Mouse (Mus musculus) mouse embryonic stem cell (cell line): ENCODE results near the gene Spesp1.

Experiments used
- in situ Hi-C, 2 experiments: fragments of 300-500 bp; cut with MboI; formaldehyde crosslinking; loops; 1 replicate in 1 of 2; 3 replicates in 1 of 2; pipeline ENCODE4 v1.14.3; 2019 to 2020; ENCODE audit warnings: low sequenced_read_pairs in 2 of 2, low pct_unique_long_range_greater_than_20kb in 1 of 2, mixed read lengths in 1 of 2; ENCODE audit not compliant: unreplicated experiment in 1 of 2

Gene Spesp1

GRCm38 (mm10) chr9:62281991-62282390, at the start of gene Spesp1:
Spesp1 (minus strand) TSS chr9:62282208.
- in situ Hi-C loops: loop anchor here in 1 of 2 experiments (10.0 kb wide), 1 partner anchor 273 kb away; no protein-coding TSS in a partner anchor

- in situ Hi-C loops: no loop called here
Measured at GRCm38 (mm10) chr9:62325965-62326364, 44.0 kb upstream of the Spesp1 start.

GRCm38 (mm10) chr9:62323816-62324215, 41.8 kb upstream of the Spesp1 start:
- in situ Hi-C loops: no loop called here

- in situ Hi-C loops: no loop called here
Measured at GRCm38 (mm10) chr9:62318729-62319128, 36.7 kb upstream of the Spesp1 start.

GRCm38 (mm10) chr9:62315556-62315955, 33.5 kb upstream of the Spesp1 start:
- in situ Hi-C loops: no loop called here

DNA sequence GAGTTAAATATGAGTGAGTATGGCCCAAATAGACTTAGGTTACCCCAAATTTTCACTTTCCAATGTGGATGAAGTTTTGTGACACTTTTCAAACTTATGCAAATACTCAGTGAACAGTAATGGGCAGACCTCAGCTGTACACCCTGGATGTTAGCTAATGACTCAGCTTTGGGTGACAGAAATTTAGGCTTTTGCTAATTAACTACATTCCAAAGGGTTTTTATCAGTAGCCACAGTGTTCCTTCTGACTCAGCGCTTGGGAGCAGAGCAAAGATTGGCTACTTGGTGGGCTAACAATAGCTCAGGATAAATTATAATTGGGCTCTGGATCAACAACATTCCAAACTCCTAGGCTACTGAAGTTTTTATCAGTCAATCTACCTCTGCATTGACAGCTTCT, 14.9 kb upstream of the Spesp1 start:
- in situ Hi-C loops: loop anchor here in 1 of 2 experiments (10.0 kb wide), 1 partner anchor 118 kb away; no protein-coding TSS in a partner anchor

DNA sequence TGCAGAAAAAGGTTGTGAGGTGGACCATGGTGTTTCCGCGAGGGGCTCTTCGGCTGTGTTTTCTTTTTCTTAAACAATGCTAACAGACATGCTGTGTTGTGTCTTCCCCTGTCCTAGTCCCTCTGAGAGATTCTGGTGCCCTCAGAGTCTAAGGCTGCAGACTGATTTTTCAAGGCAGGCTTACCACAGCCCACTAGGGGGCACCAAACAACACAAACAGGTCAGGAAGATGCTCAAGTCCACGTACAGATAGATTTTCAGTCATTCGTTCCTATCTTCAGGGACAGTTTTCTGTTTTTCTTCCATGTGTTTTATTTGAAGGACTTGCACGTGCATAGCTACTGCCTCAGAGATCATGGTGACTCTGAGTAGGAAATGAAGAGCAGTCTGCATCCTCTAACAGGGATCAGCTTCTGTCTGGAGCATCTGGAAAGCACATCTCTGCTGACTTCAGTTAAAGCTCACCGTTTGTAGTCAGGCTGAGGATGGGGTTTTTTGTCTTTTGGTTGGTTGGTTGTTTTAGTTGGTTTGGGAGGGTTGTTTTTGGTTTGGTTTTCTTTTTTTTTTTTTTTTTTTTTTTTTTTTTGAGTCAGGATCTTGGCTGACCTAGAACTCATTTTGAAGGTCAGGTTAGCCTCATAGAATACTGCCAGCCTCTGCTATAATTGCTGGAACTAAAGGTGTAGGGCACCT, 13.1 kb upstream of the Spesp1 start:
- in situ Hi-C loops: loop anchor here in 1 of 2 experiments (10.0 kb wide), 1 partner anchor 120 kb away; no protein-coding TSS in a partner anchor

- in situ Hi-C loops: loop anchor here in 1 of 2 experiments (10.0 kb wide), 1 partner anchor 267 kb away; no protein-coding TSS in a partner anchor
Measured at GRCm38 (mm10) chr9:62287633-62288025, 5.6 kb upstream of the Spesp1 start.

DNA sequence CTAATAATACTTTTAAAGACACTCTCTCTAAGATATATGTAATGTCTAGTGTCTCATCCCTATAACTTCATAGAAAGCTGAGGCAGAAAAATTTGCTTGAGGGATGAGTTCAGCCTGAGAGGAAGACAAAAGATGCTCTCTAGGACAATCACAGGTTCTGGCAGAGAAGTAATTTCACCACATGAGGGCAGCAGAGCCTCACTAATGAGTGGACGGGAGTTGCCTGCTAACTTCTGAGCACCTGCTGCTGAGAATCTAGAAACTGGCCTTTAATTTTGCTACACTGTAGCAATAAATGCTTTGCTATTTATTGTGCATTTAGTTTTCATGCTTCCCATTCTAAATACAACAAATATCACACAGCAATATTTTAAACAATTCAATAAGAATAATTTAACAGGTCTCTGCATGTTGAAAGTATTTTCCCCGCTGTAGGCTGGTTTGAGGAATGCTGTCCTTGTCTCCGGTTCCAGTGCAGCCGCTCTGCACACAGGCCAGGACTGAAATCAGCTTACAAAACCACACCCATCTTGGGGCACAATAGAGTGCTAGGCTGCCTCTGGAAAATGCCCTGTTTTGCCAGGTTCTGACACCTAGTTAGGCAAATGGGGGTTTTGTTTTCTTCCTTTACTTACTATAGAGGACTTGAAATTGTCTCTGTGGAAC, 5.1 kb upstream of the Spesp1 start:
- in situ Hi-C loops: loop anchor here in 1 of 2 experiments (10.0 kb wide), 1 partner anchor 268 kb away; no protein-coding TSS in a partner anchor

- in situ Hi-C loops: loop anchor here in 1 of 2 experiments (10.0 kb wide), 1 partner anchor 271 kb away; no protein-coding TSS in a partner anchor
Measured at GRCm38 (mm10) chr9:62284266-62284665, 2.3 kb upstream of the Spesp1 start.

DNA sequence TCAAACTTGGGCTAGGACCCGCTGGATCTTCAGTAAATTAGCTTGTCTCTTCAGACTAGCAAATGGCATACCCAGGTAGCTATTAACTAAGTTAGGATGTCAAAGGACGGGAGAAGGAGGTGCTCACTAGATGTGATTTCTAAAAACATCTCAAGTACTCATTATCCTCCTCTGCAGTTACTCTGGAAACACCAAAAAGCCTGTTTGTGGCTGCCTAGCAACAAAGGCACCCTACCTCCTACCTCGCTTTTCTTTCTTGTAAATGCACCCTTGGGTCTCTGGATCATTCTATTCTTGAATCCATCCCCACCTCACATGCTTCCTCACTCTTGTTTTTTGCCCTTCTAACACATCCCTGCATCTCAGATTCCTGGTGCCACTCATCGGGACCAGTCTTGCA, 5.1 kb downstream of the Spesp1 start:
- in situ Hi-C loops: no loop called here

DNA sequence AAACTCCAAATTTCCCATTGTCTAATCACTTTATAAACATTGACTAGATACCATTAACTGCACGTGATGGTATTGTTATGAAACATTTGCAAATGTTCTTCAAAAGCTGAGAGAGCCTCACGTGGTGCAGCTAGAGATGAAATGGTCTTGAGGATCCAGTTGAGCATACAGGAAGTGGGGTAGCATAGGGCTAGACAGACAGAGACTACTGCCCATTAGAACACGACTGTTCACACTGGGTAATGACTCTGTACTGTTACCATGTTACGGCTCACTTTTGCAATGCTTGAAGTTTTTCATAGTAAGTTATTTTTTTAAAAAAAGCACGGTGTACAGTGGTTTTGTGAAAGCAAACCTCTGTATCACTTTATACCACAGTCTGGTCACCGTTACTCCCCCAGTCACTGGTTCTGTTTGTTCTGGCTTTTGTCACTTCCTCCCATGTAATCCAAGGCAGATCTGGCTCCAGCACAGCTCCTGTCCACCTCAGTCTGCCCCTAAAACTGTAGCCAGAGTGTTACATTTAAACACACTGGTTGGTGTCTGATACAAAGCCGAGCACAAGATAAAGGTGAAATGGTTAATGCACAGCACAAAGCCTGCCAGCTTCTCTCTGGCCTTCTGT, 11.1 kb downstream of the Spesp1 start:
- in situ Hi-C loops: no loop called here

DNA sequence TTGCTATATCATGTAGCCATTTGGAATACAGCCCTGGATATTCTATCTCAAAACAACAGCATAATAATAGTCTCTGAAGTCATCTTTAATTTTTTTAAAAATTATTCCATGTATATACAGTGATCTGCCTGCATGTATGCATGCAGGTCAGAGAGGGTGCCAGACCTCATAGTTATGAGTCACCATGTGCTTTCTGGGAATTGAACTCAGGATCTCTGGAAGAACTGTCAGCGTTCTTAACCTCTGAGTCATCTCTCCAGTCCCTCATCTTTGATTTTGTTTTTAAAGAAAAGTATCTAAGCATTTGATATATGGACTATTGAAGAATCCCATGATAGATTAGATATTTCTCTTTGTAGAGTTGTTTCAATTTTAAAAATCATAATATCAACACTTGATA, 12.8 kb downstream of the Spesp1 start:
- in situ Hi-C loops: no loop called here

DNA sequence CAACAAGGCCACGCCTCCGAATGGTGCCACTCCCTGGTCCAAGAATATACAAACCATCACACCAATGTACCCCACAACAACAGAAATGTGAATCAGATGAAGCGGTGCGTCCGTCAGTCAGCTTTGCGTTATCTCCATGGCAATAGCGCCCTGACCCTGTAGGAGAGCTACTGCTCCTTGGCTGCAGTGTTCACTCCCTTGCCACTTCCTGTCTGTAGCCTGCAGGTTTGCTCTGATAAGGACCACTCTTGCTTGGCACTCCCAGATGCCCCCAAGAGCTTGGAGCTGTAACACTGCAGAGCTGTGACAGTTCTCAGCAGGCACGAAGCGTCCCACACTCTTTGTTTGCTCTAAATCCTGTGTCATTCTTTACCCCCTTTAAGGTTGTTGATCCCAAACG, 16.7 kb downstream of the Spesp1 start:
- in situ Hi-C loops: no loop called here

GRCm38 (mm10) chr9:62263652-62264051, 18.4 kb downstream of the Spesp1 start:
- in situ Hi-C loops: no loop called here

DNA sequence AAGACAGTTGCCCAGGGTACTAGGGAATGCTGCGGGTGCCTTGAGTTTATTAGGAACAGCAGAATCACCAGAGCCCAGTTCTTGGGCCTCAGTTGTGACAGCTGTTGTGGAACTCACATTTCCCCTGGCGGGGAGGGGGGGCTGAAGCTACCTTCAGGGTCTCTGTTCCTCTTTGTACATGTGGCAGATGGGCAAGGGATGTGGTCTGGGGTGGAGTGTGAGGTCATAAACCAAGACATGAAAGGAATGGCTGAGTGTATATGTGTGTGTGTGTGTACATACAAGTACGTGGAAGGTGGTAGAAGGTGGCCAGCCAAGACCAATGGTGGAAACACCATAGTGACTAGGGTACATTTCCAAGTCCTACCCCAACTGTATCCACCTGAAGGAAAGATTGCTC, 20.6 kb downstream of the Spesp1 start:
- in situ Hi-C loops: no loop called here

GRCm38 (mm10) chr9:62261006-62261405, 21.0 kb downstream of the Spesp1 start:
- in situ Hi-C loops: no loop called here

- in situ Hi-C loops: no loop called here
Measured at GRCm38 (mm10) chr9:62258005-62258404, 24.0 kb downstream of the Spesp1 start.

DNA sequence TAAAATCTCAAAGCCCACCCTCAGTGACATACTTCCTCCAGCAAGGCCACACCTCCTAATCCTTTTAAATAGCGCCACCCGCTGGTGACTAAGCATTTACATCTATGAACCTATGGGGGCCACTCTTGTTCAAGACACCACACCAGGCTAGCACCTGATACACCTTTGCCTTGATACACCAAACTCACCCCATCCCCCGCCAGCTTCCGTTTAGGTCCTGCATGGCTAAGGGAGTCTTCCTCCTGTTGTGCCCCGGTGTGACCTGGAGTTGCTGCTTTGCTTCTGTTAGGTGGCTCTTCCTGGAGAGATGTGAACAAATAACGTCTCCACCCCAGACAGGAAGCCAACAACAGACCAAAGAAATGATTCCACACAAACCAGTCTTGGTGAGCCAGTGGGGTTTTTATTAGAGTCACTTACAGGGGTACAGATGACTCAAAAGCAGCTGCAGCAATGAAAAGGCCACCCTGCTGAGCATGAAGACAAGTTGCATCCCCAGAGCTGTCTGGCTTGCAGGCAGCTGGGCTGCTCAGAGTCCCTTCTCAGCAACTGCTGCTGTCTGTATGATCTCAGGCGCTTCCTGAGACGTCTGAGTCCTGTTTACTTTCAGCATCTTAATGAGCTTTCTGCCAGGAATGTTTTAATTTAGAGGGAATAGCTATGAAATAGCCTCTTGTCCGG, 26.0 kb downstream of the Spesp1 start:
- in situ Hi-C loops: no loop called here
